ENCODE assay signal across 27 mouse cellular contexts in genomic region chr3:138560242-138560641, GRCm38 (mm10). TPM values are rescaled to one million over a fixed set of nuclear protein-coding genes. Genes with fewer than 3 reads are reported as not detected.
DNase-seq lines count a peak whose midpoint lies in the region; ATAC-seq and TF ChIP-seq lines count a peak whose summit lies in the region.
"Had no signal": no experiment of that assay in that cellular context is flagged by ENCODE, and none has a peak within 500 bp of the region (broad histone marks: within the 10 kb centered on the region; RNA-seq: fewer than 3 reads in every experiment).

No protein-coding gene starts in this region.

- TF ChIP-seq POLR2A in brain, embryonic 14.5 days (IDR thresholded peaks at IDR 0.05; ENCODE audit: borderline replicate concordance, extremely low read depth, insufficient read depth, insufficient read length, poor library complexity, severe bottlenecking) = no peak

- H3K4me3 ChIP-seq in kidney, embryonic 14.5 days (ENCODE audit: low read length) = no peak overlapping the region
- no peak overlapping the region for H3K4me3 ChIP-seq in midbrain, embryonic 10.5 days
- no peak overlapping the region for H3K4me3 ChIP-seq in midbrain, embryonic 15.5 days
- H3K4me3 ChIP-seq: embryonic facial prominence, embryonic 10.5 days; embryonic facial prominence, embryonic 15.5 days; forebrain, embryonic 13.5 days; hindbrain, embryonic 12.5 days; left cerebral cortex, adult 2 months; liver, embryonic 12.5 days; midbrain, embryonic 13.5 days had no signal

- H3K9ac ChIP-seq in kidney, embryonic 14.5 days (ENCODE audit: low read depth, low read length) = no peak overlapping the region
- H3K9ac ChIP-seq in midbrain, embryonic 15.5 days = no peak overlapping the region
- H3K9ac ChIP-seq: embryonic facial prominence, embryonic 15.5 days; forebrain, embryonic 13.5 days; hindbrain, embryonic 12.5 days; liver, embryonic 12.5 days; liver, postnatal 0 days; midbrain, embryonic 13.5 days had no signal

- 0 out of 2 replicates have a peak, but pooled peaks have one; percentile 15 for ATAC-seq in kidney, embryonic 14.5 days (ENCODE audit: low FRiP score, low TSS enrichment)
- no peak for ATAC-seq in midbrain, embryonic 15.5 days (replicated peaks)
- ATAC-seq in granulocyte monocyte progenitor cell, adult 5-6 weeks (replicated peaks; ENCODE audit: poor library complexity, severe bottlenecking) = no peak
- ATAC-seq: CD4-positive, CD25-positive, alpha-beta regulatory T cell, adult 4 months; forebrain, embryonic 13.5 days; intestine, postnatal 0 days; liver, embryonic 12.5 days; liver, postnatal 0 days; midbrain, embryonic 13.5 days had no signal

- H3K4me1 ChIP-seq in kidney, embryonic 14.5 days (ENCODE audit: control insufficient read depth, insufficient read depth, low read length) = no peaks in the 10 kb centered on the region
- H3K4me1 ChIP-seq in midbrain, embryonic 10.5 days = peaks cover 13% of the 10 kb centered on the region
- no peaks in the 10 kb centered on the region for H3K4me1 ChIP-seq in midbrain, embryonic 15.5 days
- H3K4me1 ChIP-seq: embryonic facial prominence, embryonic 15.5 days; forebrain, embryonic 13.5 days; hindbrain, embryonic 12.5 days; midbrain, embryonic 13.5 days had no signal

- H3K4me2 ChIP-seq in kidney, embryonic 14.5 days (replicated peaks; ENCODE audit: low read depth, low read length) = no peak overlapping the region
- no peak overlapping the region for H3K4me2 ChIP-seq in midbrain, embryonic 15.5 days
- H3K4me2 ChIP-seq: embryonic facial prominence, embryonic 15.5 days; forebrain, embryonic 13.5 days; hindbrain, embryonic 12.5 days; liver, embryonic 12.5 days; midbrain, embryonic 13.5 days had no signal

- no peak overlapping the region for H3K27ac ChIP-seq in kidney, embryonic 14.5 days (ENCODE audit: low read depth, low read length)
- H3K27ac ChIP-seq in midbrain, embryonic 10.5 days (replicated peaks) = peak overlapping the region; percentile 49; the same call in 1 of the 2 replicates
- no peak overlapping the region for H3K27ac ChIP-seq in midbrain, embryonic 15.5 days
- H3K27ac ChIP-seq: embryonic facial prominence, embryonic 10.5 days; embryonic facial prominence, embryonic 15.5 days; forebrain, embryonic 13.5 days; left cerebral cortex, adult 2 months; liver, embryonic 12.5 days; midbrain, embryonic 13.5 days; stomach, postnatal 0 days had no signal

- no peak for DNase-seq in kidney, postnatal 14 days
- no peak for DNase-seq in midbrain, embryonic 10.5 days (ENCODE audit: low spot score)
- DNase-seq in brain, embryonic 14.5 days (ENCODE audit: low read depth) = peak; percentile 6
- DNase-seq in mesoderm, embryonic 11.5 days (ENCODE audit: low read depth, low spot score) = peak; percentile 12
- DNase-seq: adrenal gland, postnatal 25 days; cerebellum, adult 18-20 months; cerebellum, postnatal 10 days; gastrocnemius, postnatal 10 days; heart, postnatal 14 days; kidney, adult 9 months; kidney, postnatal 25 days; liver, postnatal 0 days; right cerebral cortex, adult 18-20 months; right cerebral cortex, postnatal 4 days had no signal

- H3K27me3 ChIP-seq in kidney, embryonic 14.5 days (ENCODE audit: control insufficient read depth, insufficient read depth, low read length) = no peaks in the 10 kb centered on the region
- no peaks in the 10 kb centered on the region for H3K27me3 ChIP-seq in midbrain, embryonic 10.5 days (ENCODE audit: low read depth, poor library complexity, severe bottlenecking)
- no peaks in the 10 kb centered on the region for H3K27me3 ChIP-seq in midbrain, embryonic 15.5 days (replicated peaks)
- H3K27me3 ChIP-seq: embryonic facial prominence, embryonic 15.5 days; forebrain, embryonic 13.5 days; hindbrain, embryonic 12.5 days; liver, embryonic 12.5 days; midbrain, embryonic 13.5 days had no signal

- no peaks in the 10 kb centered on the region for H3K9me3 ChIP-seq in kidney, embryonic 14.5 days (ENCODE audit: control insufficient read depth, low read length)
- no peaks in the 10 kb centered on the region for H3K9me3 ChIP-seq in midbrain, embryonic 10.5 days (replicated peaks)
- no peaks in the 10 kb centered on the region for H3K9me3 ChIP-seq in midbrain, embryonic 15.5 days
- H3K9me3 ChIP-seq: embryonic facial prominence, embryonic 10.5 days; embryonic facial prominence, embryonic 15.5 days; forebrain, embryonic 13.5 days; hindbrain, embryonic 12.5 days; liver, embryonic 12.5 days; midbrain, embryonic 13.5 days had no signal

- WGBS in kidney, embryonic 14.5 days = 81% methylated on average over 5 of the region's 5 CpGs
- 80% methylated on average over 5 of the region's 5 CpGs for WGBS in midbrain, embryonic 10.5 days
- WGBS in midbrain, embryonic 15.5 days = 77% methylated on average over 5 of the region's 5 CpGs

- H3K36me3 ChIP-seq in kidney, embryonic 14.5 days (ENCODE audit: control insufficient read depth, insufficient read depth, low read length) = peaks cover 33% of the 10 kb centered on the region
- H3K36me3 ChIP-seq in midbrain, embryonic 10.5 days = peaks cover 62% of the 10 kb centered on the region
- no peaks in the 10 kb centered on the region; the same call in 1 of the 2 replicates for H3K36me3 ChIP-seq in midbrain, embryonic 15.5 days (replicated peaks)

- no peak for TF ChIP-seq CTCF in brain, embryonic 14.5 days (IDR thresholded peaks at IDR 0.05; ENCODE audit: borderline replicate concordance, extremely low read depth, insufficient read depth, insufficient read length)

RNA-seq across cellular contexts. Expression of gene Eif4e, which starts 34.3 kb away (rescaled TPM):
- polyA plus RNA-seq in kidney, embryonic 14.5 days (2014; fragmentation: Nextera tagmentation; extraction: Ambion mirVana) = 417 and 426 TPM in 2 replicates
- polyA plus RNA-seq in midbrain, embryonic 10.5 days (2016; fragmentation: Nextera tagmentation; extraction: Ambion mirVana) = 482 and 499 TPM in 2 replicates
- polyA plus RNA-seq in midbrain, embryonic 15.5 days (2015; fragmentation: Nextera tagmentation; extraction: Ambion mirVana) = 356 and 364 TPM in 2 replicates
- polyA plus RNA-seq in brain, embryonic 14.5 days (2012; rRNA removed) = 204 and 215 TPM in 2 replicates
- total RNA-seq in granulocyte monocyte progenitor cell, adult 5-6 weeks (2014; fragmentation: Nextera tagmentation) = 179 and 203 TPM in 2 replicates
- 188 and 220 TPM in 2 replicates for total RNA-seq in granulocyte monocyte progenitor cell, adult 5-6 weeks (2017)

Comparison
In these comparisons a context has a peak if more than half of its experiments do, and no peak if none do; other contexts are left out.
1. DNase-seq: peak in brain, embryonic 14.5 days (single experiment) and mesoderm, embryonic 11.5 days (single experiment); none in kidney, postnatal 14 days (single experiment) and midbrain, embryonic 10.5 days (single experiment).